Mouse (Mus musculus) ovary, postnatal 10 days (tissue): ENCODE measurements around the gene Cilp2.

Source experiments
- DNase-seq: peaks from one replicate; pipeline ENCODE4 v3.0.0; 2022; ENCODE audit warnings: low spot score

The Cilp2 gene

DNA sequence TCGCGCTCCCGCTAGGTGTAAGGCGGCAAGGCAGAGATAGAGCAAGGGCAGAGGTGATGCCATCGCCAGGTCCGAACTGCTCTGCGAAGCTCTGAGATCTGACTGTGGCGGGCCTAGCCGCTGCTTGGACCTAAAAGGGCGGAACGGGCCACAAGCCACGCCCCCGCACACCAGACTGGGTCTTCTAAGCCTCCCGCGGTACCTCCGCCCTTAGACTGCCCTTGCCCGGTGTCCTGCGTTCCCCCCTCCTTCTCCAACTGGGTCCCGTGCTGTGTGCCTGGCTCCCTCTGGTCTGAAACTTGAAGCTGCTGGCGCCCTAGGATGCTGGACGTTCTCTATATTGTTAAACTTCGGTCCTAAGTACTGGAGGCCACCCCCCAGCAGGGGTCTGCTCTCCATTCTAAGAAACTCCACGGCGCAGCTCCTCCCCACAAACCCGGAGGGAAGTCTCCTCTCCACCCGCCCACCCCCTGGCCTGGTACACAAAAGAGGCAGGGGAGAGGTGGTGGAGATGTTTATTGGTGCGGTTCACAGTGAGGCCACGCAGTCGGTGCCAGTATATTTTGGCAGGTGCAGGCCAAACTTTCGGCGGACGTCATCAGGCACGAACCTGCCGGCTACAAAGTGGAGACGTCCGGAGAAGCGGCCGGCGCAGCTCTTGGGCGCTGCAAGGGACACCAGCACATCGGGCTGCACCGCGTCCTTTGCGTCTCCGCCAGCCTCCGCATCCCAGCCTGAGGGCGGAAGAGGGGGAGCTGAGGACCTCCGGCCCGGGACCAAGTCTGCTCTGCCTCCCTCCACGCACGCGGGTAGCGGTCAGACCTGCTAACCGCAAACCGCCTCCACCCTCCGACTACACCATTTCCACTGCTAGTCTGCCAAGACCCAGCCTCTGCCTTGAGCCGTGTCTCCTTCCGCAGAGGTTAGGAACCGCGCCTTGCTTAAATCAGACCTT lies at the start of gene Cilp2:
Gene Cilp2 (minus strand): TSS at position 399 of the 955 bp plus-strand sequence.
- no peak for DNase-seq

DNA sequence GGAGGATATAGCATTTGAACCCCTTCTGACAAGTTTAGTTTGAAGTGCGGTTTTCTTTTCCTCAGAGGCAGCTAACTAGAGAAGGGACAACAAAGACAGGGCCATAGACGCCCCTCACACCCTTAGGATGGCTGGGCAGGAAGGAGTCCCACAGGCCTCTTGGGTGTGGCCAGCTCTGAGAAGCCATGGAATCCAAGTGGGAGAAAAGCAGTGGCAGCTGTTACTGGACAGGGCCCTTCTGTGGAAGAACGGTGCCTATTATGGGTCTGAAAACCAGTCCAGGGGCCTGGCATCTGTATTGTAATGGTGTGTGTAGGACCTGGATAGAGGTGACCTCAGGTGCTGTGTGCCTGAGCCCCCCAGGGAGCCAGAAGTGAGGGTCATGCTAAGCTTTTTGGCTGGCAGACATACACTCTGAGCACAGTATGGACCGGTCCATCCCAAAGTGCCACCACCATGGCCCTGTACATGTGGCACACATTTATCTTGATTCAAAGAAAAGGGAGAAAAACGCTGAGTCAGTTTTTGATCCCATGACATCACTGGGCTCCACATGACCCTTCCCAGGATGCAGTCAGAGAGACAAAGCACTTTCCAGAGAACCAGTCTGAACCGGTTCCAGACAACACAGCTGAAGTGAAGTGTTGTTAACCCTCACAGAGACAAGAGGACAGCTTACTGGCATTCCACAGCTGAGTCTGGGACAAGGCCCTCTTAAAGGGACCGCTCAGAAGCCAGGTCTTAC lies 48.7 kb upstream of the Cilp2 start:
- DNase-seq, result no peak

DNA sequence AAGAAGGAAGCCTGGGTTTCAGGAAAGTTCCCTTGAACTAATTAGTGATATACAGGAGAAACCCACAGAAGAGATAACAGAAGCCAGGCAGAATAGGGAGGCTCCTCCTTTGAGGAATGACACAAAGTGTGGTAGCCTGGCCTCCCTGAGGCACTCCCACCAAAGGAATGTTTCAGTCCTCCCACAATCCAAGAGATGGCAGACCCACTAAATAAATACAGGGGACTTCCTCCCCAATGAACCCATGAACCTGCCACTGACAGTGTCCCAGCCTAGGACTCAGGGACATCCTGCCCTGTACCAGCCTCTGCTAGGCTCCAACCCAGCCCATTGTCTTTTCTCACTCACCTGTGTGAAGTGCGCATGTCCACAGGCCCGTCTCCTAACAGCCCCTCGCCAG lies 47.9 kb upstream of the Cilp2 start:
- DNase-seq, result no peak

DNA sequence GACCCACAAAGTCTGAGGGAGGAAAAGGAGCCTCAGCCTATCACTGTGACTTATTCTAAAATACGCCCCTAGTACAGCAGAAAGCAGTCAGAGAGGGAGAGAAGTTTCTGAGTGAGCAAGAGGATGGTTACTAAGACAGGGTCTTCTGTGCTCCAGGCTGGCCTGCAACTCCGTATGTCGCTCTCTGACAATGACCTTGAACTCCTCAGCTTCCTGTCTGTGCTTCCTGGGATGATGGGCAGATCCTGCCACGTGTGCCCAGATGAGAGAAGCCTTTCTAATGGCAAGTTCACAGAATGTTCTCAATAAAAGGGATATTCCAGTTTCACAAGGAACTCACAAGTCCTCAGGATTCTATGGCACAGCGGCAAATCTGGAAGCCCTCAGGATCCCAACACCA lies 47.1 kb upstream of the Cilp2 start:
- DNase-seq, result no peak

DNA sequence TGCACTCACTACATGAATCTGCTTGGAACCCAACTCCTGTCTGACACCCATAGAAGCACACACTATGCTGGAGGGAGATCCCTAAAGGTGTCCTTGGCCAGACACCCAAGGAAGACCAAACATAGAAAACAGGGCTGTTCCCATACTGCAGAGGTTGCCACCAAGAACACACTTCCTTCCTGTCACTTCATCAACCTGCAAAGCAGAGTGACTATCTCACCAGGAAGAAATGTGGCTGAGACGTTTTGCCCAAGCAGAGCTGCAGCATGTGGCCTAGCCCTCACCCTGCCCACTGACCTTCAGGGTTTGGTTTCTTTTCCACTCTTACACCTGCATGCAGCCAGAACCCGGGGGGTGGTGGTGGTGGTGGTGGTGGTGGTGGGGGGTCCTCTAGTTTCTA lies 46.3 kb upstream of the Cilp2 start:
- DNase-seq, result no peak

DNA sequence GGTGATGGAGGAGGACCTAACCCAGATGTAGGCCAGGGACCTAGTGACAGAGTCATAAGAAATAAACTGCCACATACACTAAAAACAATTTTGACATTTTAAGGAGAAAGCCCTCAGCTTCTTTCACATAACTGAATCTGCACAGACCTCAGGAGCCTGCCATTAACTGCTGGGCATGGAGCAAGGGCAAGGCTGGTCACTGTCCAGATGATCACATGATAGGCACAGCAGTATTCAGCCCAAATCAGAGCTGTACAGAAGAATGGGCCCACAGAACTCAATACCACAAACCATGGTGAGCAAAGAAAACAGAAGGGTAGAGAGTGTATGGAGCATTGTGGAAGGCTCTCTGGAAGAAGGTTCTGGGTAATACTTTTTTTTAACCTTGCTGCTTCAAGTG lies 39.4 kb upstream of the Cilp2 start:
- DNase-seq, result no peak

DNA sequence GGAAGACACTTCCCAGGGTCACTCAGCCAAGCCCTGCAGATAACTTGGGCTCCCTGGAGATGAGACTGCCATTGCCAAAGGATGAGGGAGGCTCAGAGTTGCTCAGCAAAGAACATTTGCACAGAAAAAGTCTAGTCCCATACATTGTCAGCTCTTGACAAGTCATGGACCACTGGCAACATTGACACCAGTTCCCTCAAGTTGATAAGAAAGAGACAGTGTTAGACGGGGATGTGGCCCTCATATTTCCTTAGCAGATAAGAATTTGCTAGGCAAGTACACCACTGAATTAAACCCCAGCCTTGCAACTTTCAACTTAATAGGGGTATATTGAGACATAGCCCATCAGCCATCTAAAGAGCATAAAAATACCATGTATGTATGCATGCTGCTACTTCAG lies 36.5 kb upstream of the Cilp2 start:
- no peak for DNase-seq

DNA sequence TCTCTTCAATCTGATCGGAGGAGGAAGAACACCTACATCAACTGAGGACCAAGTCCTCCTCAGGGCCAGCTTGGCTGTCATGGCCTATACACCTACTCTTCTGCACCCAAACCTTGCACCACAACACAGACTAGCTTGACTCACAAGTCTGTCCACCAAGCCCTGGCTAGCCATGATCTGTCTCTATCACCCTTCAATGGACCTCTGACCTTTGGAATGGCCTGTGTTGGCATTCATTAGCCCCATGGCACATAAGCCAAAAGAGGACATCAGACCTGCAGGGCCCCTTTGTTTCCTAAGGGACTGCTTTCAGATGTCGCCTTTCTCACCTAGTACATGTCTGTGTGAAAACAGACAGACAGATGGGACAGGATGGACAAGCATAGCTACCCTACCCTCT lies 33.7 kb upstream of the Cilp2 start:
- DNase-seq, result no peak

DNA sequence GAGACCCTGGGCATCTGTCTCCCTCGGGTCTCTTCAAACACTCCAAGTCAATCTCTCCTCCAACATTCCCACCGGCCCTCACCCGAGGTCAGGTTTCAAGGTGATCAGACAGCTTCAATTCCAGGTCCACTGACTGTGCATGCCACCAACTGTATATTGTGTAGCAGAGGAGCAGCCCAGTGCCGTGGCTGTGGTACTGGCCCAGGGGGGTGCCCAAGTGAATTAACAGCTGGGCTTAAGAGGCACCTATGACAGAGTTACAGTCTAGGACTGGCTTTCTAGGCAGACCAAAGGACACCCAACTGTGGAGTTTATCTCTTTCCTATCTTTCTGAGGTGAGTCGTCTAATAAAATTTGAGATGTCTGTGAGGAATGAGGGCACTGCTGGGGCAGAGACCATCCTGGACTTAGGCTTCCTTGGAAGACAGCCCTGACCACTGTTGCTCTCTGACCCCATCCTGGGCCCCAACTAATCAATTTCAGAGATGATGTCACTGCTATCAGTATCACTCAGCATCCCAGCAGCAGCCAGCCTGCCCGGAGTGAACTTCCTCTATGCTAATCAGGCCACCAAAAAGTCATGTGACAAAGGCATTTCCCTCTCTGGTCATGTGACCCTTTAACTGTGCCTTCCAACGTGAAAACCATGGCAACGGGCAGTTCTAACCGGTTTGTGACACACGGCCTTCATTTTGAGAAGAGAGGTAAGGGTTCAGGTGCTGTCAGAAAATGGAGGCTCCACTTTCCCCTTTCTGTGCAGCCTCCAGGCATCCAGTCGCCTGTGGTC lies 32.6 kb upstream of the Cilp2 start:
- DNase-seq, result no peak

DNA sequence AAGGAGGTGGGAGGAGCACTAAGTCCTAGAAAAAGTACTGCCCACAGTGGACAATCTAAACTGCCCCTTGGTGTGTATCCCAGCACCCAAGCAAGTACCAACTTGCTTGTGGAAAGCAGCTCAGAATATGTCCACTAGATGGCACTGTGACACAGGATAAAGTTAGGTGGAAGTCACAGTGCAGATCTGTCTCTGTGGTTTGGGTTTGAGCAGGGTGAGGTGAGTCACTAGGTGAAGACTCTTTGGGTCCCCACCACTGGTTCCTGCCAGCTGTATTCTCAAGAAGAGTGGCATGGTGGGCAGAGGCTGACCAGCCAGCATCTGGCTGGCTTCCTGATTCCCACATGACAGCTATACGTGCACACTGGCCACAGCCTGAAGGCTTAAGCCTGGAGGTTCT lies 31.5 kb upstream of the Cilp2 start:
- DNase-seq, result peak; percentile 36

DNA sequence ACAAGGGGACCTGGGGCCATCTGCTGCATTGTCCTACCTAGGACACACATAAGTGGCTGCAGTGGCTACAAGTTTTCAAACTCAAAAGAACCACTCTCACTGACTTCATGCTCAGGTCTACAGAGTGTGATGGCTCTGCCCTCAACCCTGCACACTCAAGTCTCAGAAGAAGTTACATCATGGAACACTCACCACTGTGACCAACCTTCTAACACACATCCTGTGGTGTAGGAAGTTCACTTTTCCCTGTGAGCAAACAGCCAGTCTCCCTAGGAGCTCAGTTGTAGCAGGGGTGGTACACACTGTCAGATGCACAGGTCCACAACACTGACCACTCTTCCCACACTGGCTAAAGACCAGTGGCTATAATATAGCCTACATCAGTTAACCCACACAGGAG lies 31.0 kb upstream of the Cilp2 start:
- no peak for DNase-seq

DNA sequence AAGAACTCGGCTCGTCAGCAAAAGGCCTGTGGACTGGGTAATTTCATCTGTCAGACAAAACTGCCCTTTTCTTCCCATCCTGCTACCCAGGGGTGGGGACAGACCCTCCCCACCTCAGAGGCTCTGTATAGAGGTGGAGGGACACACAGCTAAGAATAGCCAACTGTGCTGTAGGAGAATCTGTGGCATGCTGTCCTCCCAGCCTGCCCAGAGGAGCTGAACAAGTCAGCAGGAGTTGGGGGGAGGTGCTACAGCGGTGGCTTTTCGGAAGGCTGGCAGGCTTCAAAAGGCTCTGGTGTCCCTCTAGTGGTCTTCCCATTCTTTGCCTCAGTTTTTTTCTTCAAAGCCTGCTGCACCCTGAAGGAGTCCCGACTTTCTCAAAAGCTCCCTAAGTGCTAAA lies 28.3 kb upstream of the Cilp2 start:
- no peak for DNase-seq

DNA sequence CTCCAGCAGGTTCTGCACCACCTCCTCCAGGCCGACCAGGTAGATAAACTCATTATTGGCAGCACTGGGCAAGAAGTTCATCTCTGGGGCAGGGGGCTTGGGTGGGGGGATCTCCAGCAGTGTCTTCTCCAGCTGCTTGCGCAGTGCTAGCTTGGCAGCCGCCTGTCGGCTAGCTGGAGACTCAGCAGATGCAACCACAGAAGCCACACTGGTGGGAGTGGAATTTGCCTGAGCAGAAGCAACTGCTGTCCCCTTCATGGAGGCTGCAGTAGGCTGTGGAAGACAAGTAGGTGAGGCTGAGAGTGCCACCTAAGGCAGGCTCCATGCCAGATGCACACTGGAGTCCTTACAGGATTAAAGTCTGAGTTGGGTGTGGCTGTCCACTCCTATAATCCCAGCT lies 27.0 kb upstream of the Cilp2 start:
- no peak for DNase-seq

DNA sequence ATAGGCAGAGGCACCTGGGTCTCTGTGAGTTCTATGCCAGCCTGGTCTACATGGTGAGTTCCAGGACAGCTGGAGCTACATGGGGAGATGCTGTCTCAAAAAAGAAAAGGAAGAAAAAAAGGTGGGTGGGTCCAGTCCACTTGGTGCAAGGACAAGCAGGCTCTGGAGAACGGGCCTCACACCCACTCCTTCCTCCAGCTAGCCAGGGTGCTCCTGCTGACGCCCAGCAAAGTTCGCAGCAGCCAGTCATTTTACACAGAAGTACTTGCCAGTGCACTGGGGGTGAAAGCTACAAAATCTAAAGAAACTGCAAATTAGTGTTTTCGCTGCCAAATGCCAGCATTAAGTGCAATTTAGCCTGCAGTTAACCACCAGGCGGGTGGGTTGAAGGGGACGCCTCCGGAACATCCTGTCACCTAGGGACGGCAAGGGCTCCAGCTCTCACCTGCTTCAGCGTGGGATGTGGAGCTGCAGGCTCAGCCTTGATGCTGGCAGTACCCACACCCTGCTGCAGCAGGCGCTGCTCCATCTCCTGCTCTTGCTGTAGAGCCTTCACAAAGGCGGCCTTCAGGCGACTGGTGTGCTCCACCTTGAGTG lies 25.1 kb upstream of the Cilp2 start:
- no peak for DNase-seq

DNA sequence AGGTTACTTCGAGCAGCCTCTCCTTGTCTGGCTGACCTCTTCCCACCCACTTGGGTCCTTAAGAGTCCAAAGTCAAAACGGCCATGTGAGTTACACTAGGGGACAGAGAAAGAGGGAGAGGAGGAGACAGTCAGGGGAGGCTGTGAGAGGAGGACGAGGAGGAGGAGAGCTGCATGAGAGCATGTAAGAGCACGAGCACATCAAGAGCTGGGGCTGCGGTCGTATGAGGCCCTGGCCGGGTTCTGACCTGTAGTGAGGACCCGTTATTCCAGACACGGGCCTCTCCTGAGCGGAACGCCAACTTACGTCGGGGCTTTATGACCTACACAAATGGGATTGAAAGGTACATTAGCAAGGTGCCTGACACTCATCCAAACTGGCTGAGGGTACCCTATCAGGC lies 24.4 kb upstream of the Cilp2 start:
- DNase-seq, result no peak

DNA sequence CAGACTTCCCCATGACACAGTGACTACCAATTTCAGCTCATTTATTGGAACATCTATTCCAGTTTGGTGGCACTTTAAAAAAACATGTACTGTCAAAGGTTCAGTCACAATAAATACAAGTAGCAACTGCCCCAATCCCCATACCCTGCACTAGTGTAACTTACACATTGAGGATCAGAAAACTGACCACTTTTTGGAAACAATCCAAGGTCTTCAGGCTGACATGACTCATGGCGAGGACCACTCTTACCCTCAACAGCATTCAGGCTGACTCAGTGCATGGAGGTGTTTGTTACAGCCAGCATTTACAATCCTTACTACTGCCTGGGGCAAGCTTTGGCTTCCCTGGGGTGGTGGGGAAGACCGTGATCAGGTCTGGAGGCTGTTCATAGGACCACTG lies 19.6 kb upstream of the Cilp2 start:
- DNase-seq, result no peak

DNA sequence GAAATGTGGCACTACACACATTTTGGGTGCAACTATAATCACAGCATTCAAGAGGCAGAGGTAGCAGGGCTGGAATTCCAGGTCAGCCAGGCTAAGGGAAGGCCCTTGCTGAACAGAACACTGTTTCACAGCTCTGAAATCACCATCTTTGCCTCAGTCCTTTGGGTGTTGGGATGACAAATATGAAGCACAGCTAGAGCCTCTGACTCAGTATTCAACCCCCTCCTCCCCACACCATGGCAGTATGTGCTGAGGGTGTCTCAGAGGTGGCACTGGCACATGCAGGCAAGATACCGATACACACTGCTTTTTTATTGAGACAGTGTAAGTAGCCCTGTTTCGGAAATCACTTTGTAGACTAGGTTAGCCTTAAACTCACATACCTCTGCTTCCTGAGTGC lies 18.8 kb upstream of the Cilp2 start:
- DNase-seq, result no peak

DNA sequence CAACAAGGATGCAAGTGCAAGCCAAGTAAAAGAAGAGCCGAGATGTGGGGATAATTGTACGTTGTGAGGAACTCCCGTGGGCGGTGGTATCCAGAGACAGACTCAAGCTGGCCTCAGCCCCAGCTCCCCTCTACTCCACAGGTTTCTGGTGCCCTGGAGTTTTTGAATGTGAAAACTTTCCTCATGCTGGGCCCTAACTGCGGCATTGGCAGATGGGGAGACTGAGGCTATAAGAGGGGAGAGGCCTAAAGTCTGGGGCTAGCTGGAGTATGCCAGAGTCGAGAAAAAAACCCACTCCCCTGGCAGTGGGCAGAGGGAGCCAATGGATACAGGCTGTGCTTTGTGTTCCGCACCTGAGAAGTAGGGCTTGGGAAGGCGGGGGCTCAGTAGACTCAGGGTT lies 16.6 kb upstream of the Cilp2 start:
- DNase-seq, result no peak

DNA sequence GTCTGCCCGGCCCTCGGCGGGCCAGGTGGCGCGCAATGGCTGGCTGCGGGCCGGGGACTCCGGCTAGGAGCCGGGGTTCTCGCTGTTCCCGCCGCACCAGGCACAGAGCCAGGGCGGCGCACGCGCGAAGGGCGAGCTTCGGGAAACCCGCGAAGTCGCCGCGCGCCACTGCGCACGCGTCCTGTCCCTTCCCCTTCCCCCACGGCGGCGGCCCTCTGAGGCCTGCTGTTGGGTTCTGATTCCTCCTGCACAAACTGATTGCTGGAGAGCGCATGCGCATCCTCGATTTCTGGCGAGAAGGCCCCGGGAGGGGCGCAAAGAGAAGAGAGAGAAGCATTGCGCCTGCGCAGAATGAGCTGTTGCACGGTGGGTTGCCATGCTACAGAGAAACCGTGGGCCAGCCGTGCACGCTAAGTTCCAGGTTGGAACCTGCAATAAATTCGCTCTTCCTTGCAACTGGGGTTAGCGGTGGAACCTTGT lies 15.6 kb upstream of the Cilp2 start:
- DNase-seq, result peak; percentile 94

DNA sequence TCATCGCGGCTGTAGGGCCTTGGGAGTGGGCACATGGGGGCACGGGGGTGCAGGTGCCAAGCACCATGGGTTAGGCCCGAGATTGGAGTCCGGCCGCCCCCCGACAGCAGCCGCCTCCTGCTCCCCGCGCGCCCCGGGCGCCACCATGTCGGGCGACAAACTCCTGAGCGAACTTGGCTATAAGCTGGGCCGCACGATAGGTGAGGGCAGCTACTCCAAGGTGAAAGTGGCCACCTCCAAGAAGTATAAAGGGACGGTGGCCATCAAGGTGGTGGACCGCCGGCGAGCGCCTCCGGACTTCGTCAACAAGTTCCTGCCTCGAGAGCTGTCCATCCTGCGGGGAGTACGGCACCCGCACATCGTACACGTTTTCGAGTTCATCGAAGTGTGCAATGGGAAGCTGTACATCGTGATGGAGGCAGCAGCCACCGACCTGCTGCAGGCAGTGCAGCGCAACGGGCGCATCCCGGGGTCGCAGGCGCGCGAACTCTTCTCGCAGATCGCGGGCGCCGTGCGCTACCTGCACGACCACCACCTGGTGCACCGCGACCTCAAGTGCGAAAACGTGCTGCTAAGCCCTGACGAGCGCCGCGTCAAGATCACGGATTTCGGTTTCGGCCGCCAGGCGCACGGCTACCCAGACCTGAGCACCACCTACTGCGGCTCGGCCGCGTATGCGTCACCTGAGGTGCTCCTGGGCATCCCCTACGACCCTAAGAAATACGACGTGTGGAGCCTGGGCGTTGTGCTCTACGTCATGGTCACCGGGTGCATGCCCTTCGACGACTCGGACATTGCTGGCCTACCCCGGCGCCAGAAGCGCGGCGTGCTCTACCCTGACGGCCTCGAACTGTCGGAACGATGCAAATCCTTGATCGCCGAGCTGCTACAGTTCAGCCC lies 14.9 kb upstream of the Cilp2 start, which contains the start of the genes Tssk6, Ndufa13 and Yjefn3:
Gene Tssk6 (plus strand): TSS at position 22 of the 900 bp plus-strand sequence.
Gene Ndufa13 (minus strand): TSS at position 396 of the 900 bp plus-strand sequence.
Gene Yjefn3 (minus strand): TSS at position 550 of the 900 bp plus-strand sequence.
- no peak for DNase-seq
